Mouse (Mus musculus): ENCODE measurements around the gene Mpz. TPM values are rescaled to one million over a fixed set of nuclear protein-coding genes. Genes with fewer than 3 reads are reported as not detected.

The Mpz gene
- polyA plus RNA-seq, 1 experiment from 2014 or later = 7.7 TPM

- no peaks in the 10 kb centered on the region for H3K36me3 ChIP-seq
- H3K4me2 ChIP-seq = no peak overlapping the region
- WGBS = 75% methylated on average over 4 of the region's 4 CpGs
- H3K27ac ChIP-seq = no peak overlapping the region
- no peak overlapping the region for H3K9ac ChIP-seq
- no peak for ATAC-seq (ENCODE audit: insufficient number of reproducible peaks, insufficient read depth, low FRiP score, low TSS enrichment, low read depth)
- no peaks in the 10 kb centered on the region for H3K27me3 ChIP-seq
- no peaks in the 10 kb centered on the region for H3K9me3 ChIP-seq
- H3K4me1 ChIP-seq = peaks cover 3% of the 10 kb centered on the region
- no peak overlapping the region for H3K4me3 ChIP-seq
Observed at GRCm38 (mm10) chr1:171112986-171113385, 37.5 kb upstream of the Mpz start.

- Histone ChIP-seq H3K4me1 (peaks cover 3% of the 10 kb centered on the region), H3K4me2 (peak within 1 kb of the TSS; percentile 79), H3K36me3 (no peaks in the 10 kb centered on the region), H3K4me3 (peak within 1 kb of the TSS; percentile 60), H3K27me3 (no peaks in the 10 kb centered on the region), H3K27ac (peak within 1 kb of the TSS; percentile 75), H3K9ac (peak within 1 kb of the TSS; percentile 78), H3K9me3 (no peaks in the 10 kb centered on the region)
- WGBS = under 1% methylated on average over 24 of the region's 24 CpGs
- ATAC-seq (ENCODE audit: insufficient number of reproducible peaks, insufficient read depth, low FRiP score, low TSS enrichment, low read depth) = no peak
Observed at GRCm38 (mm10) chr1:171113873-171114299, 36.6 kb upstream of the Mpz start, which contains the start of gene Cfap126. Gene Cfap126, plus strand, starts transcription at chr1:171113918.

GRCm38 (mm10) chr1:171116280-171116679 is 34.2 kb upstream of the Mpz start:
- H3K36me3 ChIP-seq = no peaks in the 10 kb centered on the region
- H3K27me3 ChIP-seq = no peaks in the 10 kb centered on the region
- no peak overlapping the region for H3K27ac ChIP-seq
- no peaks in the 10 kb centered on the region for H3K9me3 ChIP-seq
- no peaks in the 10 kb centered on the region for H3K4me1 ChIP-seq
- no peak overlapping the region for H3K4me2 ChIP-seq
- H3K4me3 ChIP-seq = no peak overlapping the region
- no peak for ATAC-seq (ENCODE audit: insufficient number of reproducible peaks, insufficient read depth, low FRiP score, low TSS enrichment, low read depth)
- no peak overlapping the region for H3K9ac ChIP-seq
- 71% methylated on average over 4 of the region's 4 CpGs for WGBS

GRCm38 (mm10) chr1:171118269-171118684 is 32.2 kb upstream of the Mpz start:
- no peaks in the 10 kb centered on the region for H3K36me3 ChIP-seq
- H3K27ac ChIP-seq = no peak overlapping the region
- no peaks in the 10 kb centered on the region for H3K4me1 ChIP-seq
- no peaks in the 10 kb centered on the region for H3K27me3 ChIP-seq
- ATAC-seq (ENCODE audit: insufficient number of reproducible peaks, insufficient read depth, low FRiP score, low TSS enrichment, low read depth) = peak; percentile 15; the same call in 1 of the 2 replicates
- no peaks in the 10 kb centered on the region for H3K9me3 ChIP-seq
- H3K4me2 ChIP-seq = no peak overlapping the region
- H3K9ac ChIP-seq = no peak overlapping the region
- 8% methylated on average over 4 of the region's 4 CpGs for WGBS
- H3K4me3 ChIP-seq = no peak overlapping the region

GRCm38 (mm10) chr1:171118996-171119395 is 31.5 kb upstream of the Mpz start:
- no peaks in the 10 kb centered on the region for H3K4me1 ChIP-seq
- H3K36me3 ChIP-seq = no peaks in the 10 kb centered on the region
- H3K27me3 ChIP-seq = no peaks in the 10 kb centered on the region
- H3K4me3 ChIP-seq = no peak overlapping the region
- no peak for ATAC-seq (ENCODE audit: insufficient number of reproducible peaks, insufficient read depth, low FRiP score, low TSS enrichment, low read depth)
- no peak overlapping the region for H3K9ac ChIP-seq
- H3K27ac ChIP-seq = no peak overlapping the region
- 84% methylated on average over 5 of the region's 5 CpGs for WGBS
- H3K9me3 ChIP-seq = no peaks in the 10 kb centered on the region
- no peak overlapping the region for H3K4me2 ChIP-seq

GRCm38 (mm10) chr1:171119405-171119804 is 31.1 kb upstream of the Mpz start:
- 84% methylated on average over 14 of the region's 14 CpGs for WGBS

GRCm38 (mm10) chr1:171120893-171121292 is 29.6 kb upstream of the Mpz start:
- H3K9ac ChIP-seq = no peak overlapping the region
- H3K4me3 ChIP-seq = no peak overlapping the region
- no peak for ATAC-seq (ENCODE audit: insufficient number of reproducible peaks, insufficient read depth, low FRiP score, low TSS enrichment, low read depth)
- no peaks in the 10 kb centered on the region for H3K4me1 ChIP-seq
- 41% methylated on average over 3 of the region's 3 CpGs for WGBS
- H3K4me2 ChIP-seq = no peak overlapping the region
- no peaks in the 10 kb centered on the region for H3K36me3 ChIP-seq
- H3K9me3 ChIP-seq = no peaks in the 10 kb centered on the region
- no peaks in the 10 kb centered on the region for H3K27me3 ChIP-seq
- H3K27ac ChIP-seq = no peak overlapping the region

More at GRCm38 (mm10) chr1:171119405-171119804, 31.1 kb upstream of the Mpz start:
- no peak overlapping the region for H3K27ac ChIP-seq
- H3K4me3 ChIP-seq = no peak overlapping the region
- H3K4me2 ChIP-seq = no peak overlapping the region
- H3K4me1 ChIP-seq = no peaks in the 10 kb centered on the region
- ATAC-seq (ENCODE audit: insufficient number of reproducible peaks, insufficient read depth, low FRiP score, low TSS enrichment, low read depth) = no peak
- H3K9me3 ChIP-seq = no peaks in the 10 kb centered on the region
- H3K36me3 ChIP-seq = no peaks in the 10 kb centered on the region
- H3K27me3 ChIP-seq = no peaks in the 10 kb centered on the region
- no peak overlapping the region for H3K9ac ChIP-seq

- Histone ChIP-seq H3K4me2 (no peak overlapping the region), H3K27ac (no peak overlapping the region), H3K27me3 (no peaks in the 10 kb centered on the region), H3K36me3 (no peaks in the 10 kb centered on the region), H3K4me3 (no peak overlapping the region), H3K9ac (no peak overlapping the region), H3K9me3 (no peaks in the 10 kb centered on the region), H3K4me1 (no peaks in the 10 kb centered on the region)
- 46% methylated on average over 5 of the region's 5 CpGs for WGBS
- no peak for ATAC-seq (ENCODE audit: insufficient number of reproducible peaks, insufficient read depth, low FRiP score, low TSS enrichment, low read depth)
Observed at GRCm38 (mm10) chr1:171121839-171122238, 28.7 kb upstream of the Mpz start.

GRCm38 (mm10) chr1:171122932-171123331 is 27.6 kb upstream of the Mpz start:
- Histone ChIP-seq H3K9ac (no peak overlapping the region), H3K36me3 (peaks cover 6% of the 10 kb centered on the region; the same call in 1 of the 2 replicates), H3K27ac (no peak overlapping the region), H3K4me3 (no peak overlapping the region), H3K9me3 (no peaks in the 10 kb centered on the region), H3K4me2 (no peak overlapping the region), H3K4me1 (no peaks in the 10 kb centered on the region), H3K27me3 (no peaks in the 10 kb centered on the region)
- WGBS = 40% methylated on average over 7 of the region's 7 CpGs
- ATAC-seq (ENCODE audit: insufficient number of reproducible peaks, insufficient read depth, low FRiP score, low TSS enrichment, low read depth) = no peak

- Histone ChIP-seq H3K9ac (no peak overlapping the region), H3K4me3 (no peak overlapping the region), H3K27ac (no peak overlapping the region), H3K4me2 (no peak overlapping the region), H3K36me3 (peaks cover 19% of the 10 kb centered on the region), H3K9me3 (no peaks in the 10 kb centered on the region), H3K4me1 (no peaks in the 10 kb centered on the region), H3K27me3 (no peaks in the 10 kb centered on the region)
- 90% methylated on average over 5 of the region's 5 CpGs for WGBS
- ATAC-seq (ENCODE audit: insufficient number of reproducible peaks, insufficient read depth, low FRiP score, low TSS enrichment, low read depth) = no peak
Observed at GRCm38 (mm10) chr1:171124398-171124797, 26.1 kb upstream of the Mpz start.

- no peaks in the 10 kb centered on the region for H3K27me3 ChIP-seq
- no peaks in the 10 kb centered on the region for H3K9me3 ChIP-seq
- no peak overlapping the region for H3K27ac ChIP-seq
- no peak overlapping the region for H3K4me3 ChIP-seq
- H3K36me3 ChIP-seq = peaks cover 61% of the 10 kb centered on the region
- H3K4me1 ChIP-seq = no peaks in the 10 kb centered on the region
- H3K9ac ChIP-seq = 0 out of 2 replicates have a peak overlapping the region, but pooled peaks have one; percentile 7
- H3K4me2 ChIP-seq = no peak overlapping the region
- no peak for ATAC-seq (ENCODE audit: insufficient number of reproducible peaks, insufficient read depth, low FRiP score, low TSS enrichment, low read depth)
- 52% methylated on average over 7 of the region's 7 CpGs for WGBS
Observed at GRCm38 (mm10) chr1:171129251-171129650, 21.3 kb upstream of the Mpz start.

- Histone ChIP-seq H3K36me3 (peaks cover 78% of the 10 kb centered on the region), H3K27me3 (no peaks in the 10 kb centered on the region), H3K4me2 (no peak overlapping the region), H3K4me1 (no peaks in the 10 kb centered on the region), H3K27ac (no peak overlapping the region), H3K9ac (no peak overlapping the region), H3K4me3 (no peak overlapping the region), H3K9me3 (no peaks in the 10 kb centered on the region)
- ATAC-seq (ENCODE audit: insufficient number of reproducible peaks, insufficient read depth, low FRiP score, low TSS enrichment, low read depth) = no peak
- WGBS = 80% methylated on average over 1 of the region's 1 CpGs
Observed at GRCm38 (mm10) chr1:171130971-171131370, 19.5 kb upstream of the Mpz start.
